ENCODE assay signal across 9 mouse cellular contexts in the genomic region with DNA sequence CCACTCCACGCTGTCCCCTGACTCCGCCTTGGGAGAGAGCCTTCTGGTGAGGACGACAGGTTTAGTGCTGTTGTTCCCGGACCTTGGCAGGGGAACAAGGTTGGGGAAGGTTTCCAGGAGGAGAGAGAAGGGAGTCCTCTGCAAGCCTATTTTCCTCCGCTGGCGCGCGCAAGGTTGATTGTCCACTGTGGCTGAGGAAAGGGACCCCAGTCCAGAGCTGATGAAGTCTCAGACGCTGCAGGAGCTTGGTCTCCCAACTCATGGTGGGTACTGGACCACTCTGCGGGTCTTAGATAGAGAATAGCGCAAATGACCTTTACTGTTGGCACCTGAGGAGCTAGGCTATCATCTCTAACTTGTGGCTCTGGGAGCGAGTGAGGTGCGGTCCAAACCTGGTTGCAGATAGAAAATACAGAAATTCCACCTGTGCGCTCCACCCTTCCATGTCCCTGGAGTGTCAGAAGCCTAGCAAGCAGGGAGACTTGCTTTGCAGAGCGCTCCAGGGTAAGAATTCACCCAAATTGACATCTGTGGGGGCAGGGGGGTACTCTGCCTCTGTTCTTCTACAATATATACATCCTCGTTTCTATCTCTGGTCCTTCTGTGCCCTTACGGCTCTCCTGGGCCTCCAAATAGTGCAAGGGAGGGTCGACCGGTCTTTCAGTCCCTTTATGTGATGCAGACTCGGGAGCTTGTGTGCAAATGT. TPM values are rescaled to one million over a fixed set of nuclear protein-coding genes. Genes with fewer than 3 reads are reported as not detected.
A peak's percentile ranks its signal among the peaks of the same experiment; 100 is the strongest.
DNase-seq lines count a peak whose midpoint lies in the region; ATAC-seq lines count a peak whose summit lies in the region.
"Had no signal": no experiment of that assay in that cellular context is flagged by ENCODE, and none has a peak within 500 bp of the region (broad histone marks: within the 10 kb centered on the region; RNA-seq: fewer than 3 reads in every experiment).

No protein-coding gene starts in this region.

- ATAC-seq in embryonic facial prominence, embryonic 13.5 days (ENCODE audit: insufficient number of reproducible peaks, insufficient read depth, low FRiP score, low TSS enrichment, low read depth), result no peak
- no peak for ATAC-seq in midbrain, embryonic 11.5 days (ENCODE audit: low FRiP score)
- no peak for ATAC-seq in megakaryocyte, adult 5-6 weeks (ENCODE audit: poor library complexity, severe bottlenecking)

- 25% methylated on average over 20 of the region's 20 CpGs for WGBS in embryonic facial prominence, embryonic 13.5 days
- WGBS in midbrain, embryonic 11.5 days, result 27% methylated on average over 20 of the region's 20 CpGs

- peak overlapping the region; percentile 50 for H3K4me3 ChIP-seq in embryonic facial prominence, embryonic 13.5 days
- peak overlapping the region; percentile 47 for H3K4me3 ChIP-seq in midbrain, embryonic 11.5 days (ENCODE audit: low read depth, low read length)

- H3K9me3 ChIP-seq in embryonic facial prominence, embryonic 13.5 days, result no peaks in the 10 kb centered on the region
- no peaks in the 10 kb centered on the region for H3K9me3 ChIP-seq in midbrain, embryonic 11.5 days (ENCODE audit: control insufficient read depth, low read length)

- no peak overlapping the region for H3K27ac ChIP-seq in embryonic facial prominence, embryonic 13.5 days
- H3K27ac ChIP-seq in midbrain, embryonic 11.5 days (ENCODE audit: low read depth, low read length), result no peak overlapping the region

- peaks cover 18% of the 10 kb centered on the region for H3K4me1 ChIP-seq in embryonic facial prominence, embryonic 13.5 days
- H3K4me1 ChIP-seq in midbrain, embryonic 11.5 days (ENCODE audit: control insufficient read depth, insufficient read depth, low read length), result peaks cover 8% of the 10 kb centered on the region

- DNase-seq in layer of hippocampus, postnatal 36 days, result peak; percentile 1 to 4
- no peak for DNase-seq in layer of hippocampus, postnatal 25 days (ENCODE audit: extremely low spot score in 1 of 2, low spot score in 1 of 2)
- DNase-seq in heart, postnatal 4 days, result peak; percentile 46
- peak; percentile 89 for DNase-seq in midbrain, embryonic 11.5 days (ENCODE audit: low spot score, missing footprints)
- DNase-seq in testis, postnatal 14 days (ENCODE audit: low spot score), result no peak
- DNase-seq in adrenal gland, adult (ENCODE audit: inconsistent age in 2 of 2, low spot score in 1 of 2), result no peak

- H3K9ac ChIP-seq in embryonic facial prominence, embryonic 13.5 days, result peak overlapping the region; percentile 61; the same call in 1 of the 2 replicates
- no peak overlapping the region for H3K9ac ChIP-seq in midbrain, embryonic 11.5 days (ENCODE audit: low read length)

- no peaks in the 10 kb centered on the region for H3K36me3 ChIP-seq in embryonic facial prominence, embryonic 13.5 days
- H3K36me3 ChIP-seq in midbrain, embryonic 11.5 days (ENCODE audit: control insufficient read depth, insufficient read depth, low read length), result no peaks in the 10 kb centered on the region

- peak overlapping the region; percentile 86 for H3K4me2 ChIP-seq in embryonic facial prominence, embryonic 13.5 days
- H3K4me2 ChIP-seq in midbrain, embryonic 11.5 days, result peak overlapping the region; percentile 93

- peaks cover 49% of the 10 kb centered on the region for H3K27me3 ChIP-seq in embryonic facial prominence, embryonic 13.5 days
- H3K27me3 ChIP-seq in midbrain, embryonic 11.5 days (ENCODE audit: control insufficient read depth, insufficient read depth, low read length), result peaks cover 26% of the 10 kb centered on the region

RNA-seq across cellular contexts. Expression of a gene that starts 1.5 kb away (rescaled TPM):
- total RNA-seq in layer of hippocampus, postnatal 36 days (2021), result 1 to 10 TPM; 4.3 to 5.1 TPM
- 1 to 10 TPM; 3.6 to 4.5 TPM for total RNA-seq in layer of hippocampus, postnatal 25 days (2021)
- 1.7 and 2.0 TPM in 2 replicates for polyA plus RNA-seq in embryonic facial prominence, embryonic 13.5 days (2015; fragmentation: Nextera tagmentation; extraction: Ambion mirVana)
- total RNA-seq in heart, postnatal 4 days (2021), result 10 to 100 TPM; 35.3 to 40.0 TPM
- polyA plus RNA-seq in midbrain, embryonic 11.5 days (2014; fragmentation: Nextera tagmentation; extraction: Ambion mirVana), result 0.20 and 0.73 TPM in 2 replicates
- total RNA-seq in megakaryocyte, adult 5-6 weeks (2015), result not detected in 2 replicates
- total RNA-seq in megakaryocyte, adult 5-6 weeks (2017), result not detected in 2 replicates
- total RNA-seq: gastrocnemius, postnatal 36 days had no signal

Comparison
In these comparisons a context has a peak if more than half of its experiments do, and no peak if none do; other contexts are left out.
1. DNase-seq: peak in layer of hippocampus, postnatal 36 days (2 of 2), heart, postnatal 4 days (single experiment) and midbrain, embryonic 11.5 days (single experiment); none in layer of hippocampus, postnatal 25 days (0 of 2), testis, postnatal 14 days (single experiment) and adrenal gland, adult (0 of 2).
2. RNA of a gene that starts 1.5 kb away (total RNA-seq): 35.3 to 40.0 TPM in heart, postnatal 4 days; 4.3 to 5.1 TPM in layer of hippocampus, postnatal 36 days, 3.6 to 4.5 TPM in layer of hippocampus, postnatal 25 days and not detected in megakaryocyte, adult 5-6 weeks; every median in the first group is over 4 times any median in the second.